11 mouse cellular contexts compared by ENCODE assay signal in the genomic region with DNA sequence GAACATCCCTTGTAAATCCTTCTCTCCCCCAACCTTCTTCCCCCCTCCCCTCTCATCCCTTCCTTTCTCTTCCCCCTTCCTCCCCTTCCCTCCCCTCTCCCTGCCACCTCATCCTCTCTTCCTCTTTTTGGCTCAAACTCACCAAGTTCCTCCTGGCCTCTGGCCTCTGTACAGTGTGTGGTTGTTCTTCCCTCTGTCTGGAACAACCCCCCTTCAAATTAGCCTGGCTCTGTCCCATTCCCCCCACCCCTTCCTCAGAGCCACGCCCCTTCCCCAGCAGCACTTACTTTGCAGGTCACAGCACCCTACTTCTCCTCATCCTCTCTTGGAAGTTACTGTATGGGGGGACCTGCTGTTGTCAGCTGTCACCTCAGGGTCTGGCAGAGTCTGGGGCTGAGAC. TPM values are rescaled to one million over a fixed set of nuclear protein-coding genes. Genes with fewer than 3 reads are reported as not detected.
A peak's percentile ranks its signal among the peaks of the same experiment; 100 is the strongest.
DNase-seq lines count a peak whose midpoint lies in the region; ATAC-seq lines count a peak whose summit lies in the region.
"Had no signal": no experiment of that assay in that cellular context is flagged by ENCODE, and none has a peak within 500 bp of the region (broad histone marks: within the 10 kb centered on the region; RNA-seq: fewer than 3 reads in every experiment).

No protein-coding gene starts in this region.

- DNase-seq in kidney, postnatal 10 days: peak; percentile 24
- DNase-seq in kidney, adult 11 months: no peak
- no peak for DNase-seq in limb, embryonic 11.5 days (ENCODE audit: low spot score)
- no peak for DNase-seq in cerebellum, adult 9-11 months
- DNase-seq in embryo, embryonic 11 days: no peak
- DNase-seq: cerebellum, postnatal 14 days; retina, postnatal 1 day had no signal

- peak; percentile 78 for ATAC-seq in common myeloid progenitor, adult 5-6 weeks (replicated peaks; ENCODE audit: low read depth, poor library complexity, severe bottlenecking)
- ATAC-seq in limb, embryonic 11.5 days (ENCODE audit: insufficient number of reproducible peaks, low FRiP score, low TSS enrichment, low read depth): peak; percentile 36; the same call in 1 of the 2 replicates

- WGBS in limb, embryonic 11.5 days: 69% methylated on average over 1 of the region's 1 CpGs

- H3K27ac ChIP-seq in limb, embryonic 11.5 days (replicated peaks; ENCODE audit: low read depth, low read length): no peak overlapping the region
- H3K27ac ChIP-seq: hindbrain, embryonic 15.5 days; liver, embryonic 14.5 days had no signal

- H3K9me3 ChIP-seq in limb, embryonic 11.5 days (ENCODE audit: control insufficient read depth, low read length): no peaks in the 10 kb centered on the region
- peaks cover 8% of the 10 kb centered on the region for H3K9me3 ChIP-seq in megakaryocyte, embryonic 14.5 days
- H3K9me3 ChIP-seq: hindbrain, embryonic 15.5 days had no signal

- no peak overlapping the region for H3K9ac ChIP-seq in limb, embryonic 11.5 days (ENCODE audit: low read length)
- H3K9ac ChIP-seq: hindbrain, embryonic 15.5 days; liver, embryonic 14.5 days had no signal

- no peak overlapping the region for H3K4me2 ChIP-seq in limb, embryonic 11.5 days (ENCODE audit: low read depth, severe bottlenecking)
- H3K4me2 ChIP-seq: hindbrain, embryonic 15.5 days had no signal

- no peaks in the 10 kb centered on the region for H3K4me1 ChIP-seq in limb, embryonic 11.5 days (ENCODE audit: control insufficient read depth, insufficient read depth, low read length)
- peaks cover 71% of the 10 kb centered on the region for H3K4me1 ChIP-seq in megakaryocyte, embryonic 14.5 days
- H3K4me1 ChIP-seq: hindbrain, embryonic 15.5 days had no signal

- no peaks in the 10 kb centered on the region for H3K27me3 ChIP-seq in limb, embryonic 11.5 days (ENCODE audit: control insufficient read depth, insufficient read depth, low read length)
- no peaks in the 10 kb centered on the region for H3K27me3 ChIP-seq in megakaryocyte, embryonic 14.5 days (replicated peaks)
- H3K27me3 ChIP-seq: hindbrain, embryonic 15.5 days had no signal

- no peaks in the 10 kb centered on the region for H3K36me3 ChIP-seq in limb, embryonic 11.5 days (ENCODE audit: control insufficient read depth, insufficient read depth, low read length)
- peaks cover 8% of the 10 kb centered on the region for H3K36me3 ChIP-seq in megakaryocyte, embryonic 14.5 days (replicated peaks; ENCODE audit: low read length)
- H3K36me3 ChIP-seq: hindbrain, embryonic 15.5 days had no signal

- no peak overlapping the region for H3K4me3 ChIP-seq in limb, embryonic 11.5 days (ENCODE audit: low read depth, low read length)
- peak overlapping the region; percentile 73 for H3K4me3 ChIP-seq in megakaryocyte, embryonic 14.5 days (replicated peaks)
- H3K4me3 ChIP-seq: hindbrain, embryonic 15.5 days had no signal

RNA-seq across cellular contexts. Expression of a gene that starts 34.1 kb away (rescaled TPM):
- 216 and 242 TPM in 2 replicates for total RNA-seq in common myeloid progenitor, adult 5-6 weeks (2017)
- polyA plus RNA-seq in limb, embryonic 11.5 days (2014; fragmentation: Nextera tagmentation; extraction: Ambion mirVana): 10.8 and 11.5 TPM in 2 replicates
- polyA plus RNA-seq in megakaryocyte, embryonic 14.5 days (2012; ENCODE audit: insufficient read depth, low replicate concordance): 2,043 and 2,688 TPM in 2 replicates

RNA-seq across cellular contexts. Expression of a gene that starts 34.6 kb away (rescaled TPM):
- not detected in 2 replicates for total RNA-seq in common myeloid progenitor, adult 5-6 weeks (2017)
- polyA plus RNA-seq in limb, embryonic 11.5 days (2014; fragmentation: Nextera tagmentation; extraction: Ambion mirVana): 0.81 and 1.2 TPM in 2 replicates
- not detected in 2 replicates for polyA plus RNA-seq in megakaryocyte, embryonic 14.5 days (2012; ENCODE audit: insufficient read depth, low replicate concordance)

RNA-seq across cellular contexts. Expression of a gene that starts 34.9 kb away (rescaled TPM):
- total RNA-seq in common myeloid progenitor, adult 5-6 weeks (2017): 1.1 TPM in 1 of 2 replicates, not detected in the other
- 25.7 and 27.5 TPM in 2 replicates for polyA plus RNA-seq in limb, embryonic 11.5 days (2014; fragmentation: Nextera tagmentation; extraction: Ambion mirVana)
- 2.1 TPM in 1 of 2 replicates, not detected in the other for polyA plus RNA-seq in megakaryocyte, embryonic 14.5 days (2012; ENCODE audit: insufficient read depth, low replicate concordance)

RNA-seq across cellular contexts. Expression of a gene that starts 43.1 kb away (rescaled TPM):
- total RNA-seq in common myeloid progenitor, adult 5-6 weeks (2017): not detected in 2 replicates
- polyA plus RNA-seq in limb, embryonic 11.5 days (2014; fragmentation: Nextera tagmentation; extraction: Ambion mirVana): 2.9 and 3.1 TPM in 2 replicates
- polyA plus RNA-seq in megakaryocyte, embryonic 14.5 days (2012; ENCODE audit: insufficient read depth, low replicate concordance): 1.0 TPM in 1 of 2 replicates, not detected in the other

RNA-seq across cellular contexts. Expression of a gene that starts 48.8 kb away (rescaled TPM):
- 2.7 and 4.2 TPM in 2 replicates for total RNA-seq in common myeloid progenitor, adult 5-6 weeks (2017)
- 12.5 and 13.7 TPM in 2 replicates for polyA plus RNA-seq in limb, embryonic 11.5 days (2014; fragmentation: Nextera tagmentation; extraction: Ambion mirVana)
- not detected in 2 replicates for polyA plus RNA-seq in megakaryocyte, embryonic 14.5 days (2012; ENCODE audit: insufficient read depth, low replicate concordance)

Comparison
In these comparisons a context has a peak if more than half of its experiments do, and no peak if none do; other contexts are left out.
1. RNA of a gene that starts 34.1 kb away (polyA plus RNA-seq): 2,043 to 2,688 TPM in megakaryocyte, embryonic 14.5 days; 10.8 to 11.5 TPM in limb, embryonic 11.5 days; every median in the first group is over 100 times any median in the second.